Mouse (Mus musculus) hindbrain, embryonic 15.5 days (tissue): ENCODE data around the gene Sri. TPM values are rescaled to one million over a fixed set of nuclear protein-coding genes. Genes with fewer than 3 reads are reported as not detected.
"Not testable (repeated sequence)": the region's sequence is repeated elsewhere in the genome, so short reads cannot be mapped to it uniquely, and the experiment has no call there.

Experiments used
- ATAC-seq: fragments of 200-750 bp; cut with Nextera tagmentation; 2 replicates; pipeline ENCODE4 v1.8.0; 2017; ENCODE audit warnings: low read depth, moderate number of reproducible peaks, moderate TSS enrichment; ENCODE audit not compliant: low FRiP score
- H3K27ac ChIP-seq: fragments of 300-500 bp; sonication (generic); replicated peaks from 2 replicates; pipeline ENCODE4 v1.5.1; 2015; ENCODE audit warnings: mild to moderate bottlenecking, inconsistent platforms
- H3K27me3 ChIP-seq: fragments of 300-500 bp; sonication (generic); 2 replicates; pipeline ENCODE4 v1.6.1; 2015; ENCODE audit warnings: control low read depth, inconsistent platforms
- H3K36me3 ChIP-seq: fragments of 300-500 bp; sonication (generic); 2 replicates; pipeline ENCODE4 v1.6.1; 2015; ENCODE audit warnings: control low read depth, inconsistent platforms
- H3K4me1 ChIP-seq: fragments of 300-500 bp; sonication (generic); replicated peaks from 2 replicates; pipeline ENCODE4 v1.6.1; 2015; ENCODE audit warnings: control low read depth, inconsistent platforms
- H3K4me2 ChIP-seq: fragments of 300-500 bp; sonication (generic); 2 replicates; pipeline ENCODE4 v1.6.1; 2015; ENCODE audit warnings: moderate library complexity, mild to moderate bottlenecking, inconsistent platforms
- H3K4me3 ChIP-seq: fragments of 300-500 bp; sonication (generic); 2 replicates; pipeline ENCODE4 v1.5.1; 2015; ENCODE audit warnings: mild to moderate bottlenecking, inconsistent platforms
- H3K9ac ChIP-seq: fragments of 300-500 bp; sonication (generic); 2 replicates; pipeline ENCODE4 v1.6.1; 2015; ENCODE audit warnings: inconsistent platforms
- H3K9me3 ChIP-seq: fragments of 300-500 bp; sonication (generic); 2 replicates; pipeline ENCODE4 v1.6.1; 2016; ENCODE audit warnings: control low read depth, inconsistent platforms
- WGBS: fragments of 180-500 bp; shearing (Covaris S2); methylation state at CpG from one replicate; pipeline ENCODE4 v1.1.7; 2015; 5-methylcytosine and 5-hydroxymethylcytosine counted together
- polyA plus RNA-seq: library from polyadenylated mRNA; unstranded; fragments of >200 nt; fragmentation: Nextera tagmentation; extraction: Ambion mirVana; gene quantifications from 2 replicates; pipeline ENCODE4 v1.2.1, GENCODE M21; 2015

The Sri gene
- polyA plus RNA-seq, result 170 and 191 TPM in 2 replicates

DNA sequence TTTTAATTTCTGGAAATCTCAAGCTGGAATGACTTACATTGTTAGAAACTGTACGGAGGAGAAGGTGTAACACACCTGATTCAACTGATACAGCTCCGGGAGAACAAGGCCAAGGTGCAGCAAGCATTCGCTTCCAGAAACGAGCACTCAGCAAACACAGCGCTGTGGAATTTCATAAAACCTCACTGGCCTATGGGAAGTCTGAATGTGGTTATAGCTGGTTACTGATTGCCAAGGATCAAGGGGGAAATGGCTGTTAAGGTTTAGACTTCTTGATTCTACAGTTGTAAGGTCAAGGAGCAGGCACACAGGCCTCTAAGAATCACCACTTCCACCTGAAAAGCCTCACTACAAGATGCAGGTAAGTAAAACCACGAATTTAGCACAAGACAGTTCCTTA lies at the start of gene Sri:
Gene Sri, plus strand, starts transcription at position 224 of the 400 bp plus-strand sequence.
- WGBS, result 88% methylated on average over 6 of the region's 6 CpGs
- Histone ChIP-seq H3K9ac (no peak within 1 kb of the TSS), H3K9me3 (no peaks in the 10 kb centered on the region), H3K4me3 (no peak within 1 kb of the TSS), H3K27ac (no peak within 1 kb of the TSS), H3K36me3 (no peaks in the 10 kb centered on the region), H3K4me1 (no peaks in the 10 kb centered on the region), H3K27me3 (no peaks in the 10 kb centered on the region), H3K4me2 (no peak within 1 kb of the TSS)
- no peak for ATAC-seq

GRCm38 (mm10) chr5:7996401-7997044 lies 49.4 kb upstream of the Sri start:
- Histone ChIP-seq H3K4me2 (no peak overlapping the region), H3K36me3 (no peaks in the 10 kb centered on the region), H3K4me1 (no peaks in the 10 kb centered on the region), H3K27ac (no peak overlapping the region), H3K9ac (no peak overlapping the region), H3K9me3 (no peaks in the 10 kb centered on the region), H3K4me3 (no peak overlapping the region), H3K27me3 (no peaks in the 10 kb centered on the region)
- WGBS, result 56% methylated on average over 8 of the region's 8 CpGs
- ATAC-seq, result peak; percentile 76

- 96% methylated on average over 2 of the region's 2 CpGs for WGBS
- Histone ChIP-seq H3K4me3 (no peak overlapping the region), H3K27me3 (no peaks in the 10 kb centered on the region)
Measured at GRCm38 (mm10) chr5:7997086-7997485, 48.8 kb upstream of the Sri start.

GRCm38 (mm10) chr5:8000466-8000865 lies 45.4 kb upstream of the Sri start:
- Histone ChIP-seq H3K27me3 (no peaks in the 10 kb centered on the region), H3K9me3 (no peaks in the 10 kb centered on the region), H3K36me3 (no peaks in the 10 kb centered on the region), H3K4me1 (no peaks in the 10 kb centered on the region), H3K27ac (no peak overlapping the region), H3K9ac (no peak overlapping the region), H3K4me3 (no peak overlapping the region), H3K4me2 (no peak overlapping the region)
- WGBS, result 80% methylated on average over 10 of the region's 10 CpGs
- no peak for ATAC-seq

More at GRCm38 (mm10) chr5:7997086-7997485, 48.8 kb upstream of the Sri start:
- no peaks in the 10 kb centered on the region for H3K4me1 ChIP-seq
- H3K9me3 ChIP-seq, result no peaks in the 10 kb centered on the region
- no peak overlapping the region for H3K27ac ChIP-seq
- H3K9ac ChIP-seq, result no peak overlapping the region
- no peak overlapping the region for H3K4me2 ChIP-seq
- ATAC-seq, result no peak
- H3K36me3 ChIP-seq, result no peaks in the 10 kb centered on the region

DNA sequence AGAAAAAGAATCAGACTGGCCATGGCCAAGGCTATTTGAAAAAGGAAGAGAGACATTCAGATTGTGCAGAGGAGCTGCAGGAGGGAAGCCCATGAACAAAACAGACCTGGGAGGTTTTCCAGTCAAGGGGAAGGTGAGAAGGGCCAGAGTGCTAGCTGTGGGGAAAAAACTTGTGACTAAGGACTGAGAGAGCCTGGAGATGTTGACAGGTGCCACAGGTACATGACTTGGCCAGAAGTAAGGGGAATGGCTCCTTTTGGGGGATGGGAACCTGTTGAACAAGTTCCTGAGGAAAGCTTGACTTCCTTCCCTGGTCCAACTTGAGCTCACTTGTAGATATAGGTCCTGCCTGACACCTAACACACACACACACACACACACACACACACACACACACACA lies 43.1 kb upstream of the Sri start:
- Histone ChIP-seq H3K36me3 (no peaks in the 10 kb centered on the region), H3K4me3 (no peak overlapping the region), H3K27me3 (no peaks in the 10 kb centered on the region)

DNA sequence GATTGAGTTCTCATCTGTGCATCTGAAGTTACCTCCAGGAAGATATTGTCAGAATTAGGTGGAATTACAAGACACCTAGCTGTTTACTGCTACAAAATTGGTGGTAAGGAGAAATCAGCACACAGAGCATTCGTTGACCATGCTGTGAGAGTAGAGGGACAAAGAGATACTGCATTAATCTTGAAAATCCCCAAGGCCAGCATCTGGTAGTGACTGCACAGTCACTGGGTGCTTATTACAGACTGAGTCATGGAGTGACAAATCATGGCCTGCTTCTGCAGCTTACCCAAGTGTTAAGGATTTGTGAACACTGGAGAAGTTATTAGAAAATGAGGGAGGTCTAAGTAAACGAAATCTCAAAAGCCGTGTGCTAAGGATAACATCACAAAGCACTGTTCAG lies 32.6 kb upstream of the Sri start:
- no peaks in the 10 kb centered on the region for H3K27me3 ChIP-seq
- H3K9ac ChIP-seq, result no peak overlapping the region
- no peak for ATAC-seq
- H3K4me3 ChIP-seq, result no peak overlapping the region
- no peak overlapping the region for H3K4me2 ChIP-seq
- H3K9me3 ChIP-seq, result no peaks in the 10 kb centered on the region
- no peaks in the 10 kb centered on the region for H3K36me3 ChIP-seq
- H3K4me1 ChIP-seq, result no peaks in the 10 kb centered on the region
- no peak overlapping the region for H3K27ac ChIP-seq
- 78% methylated on average over 3 of the region's 3 CpGs for WGBS

More for the DNA sequence above, 43.1 kb upstream of the Sri start:
- Histone ChIP-seq H3K4me1 (no peaks in the 10 kb centered on the region), H3K9me3 (no peaks in the 10 kb centered on the region), H3K4me2 (no peak overlapping the region), H3K27ac (no peak overlapping the region), H3K9ac (no peak overlapping the region)
- no peak for ATAC-seq

DNA sequence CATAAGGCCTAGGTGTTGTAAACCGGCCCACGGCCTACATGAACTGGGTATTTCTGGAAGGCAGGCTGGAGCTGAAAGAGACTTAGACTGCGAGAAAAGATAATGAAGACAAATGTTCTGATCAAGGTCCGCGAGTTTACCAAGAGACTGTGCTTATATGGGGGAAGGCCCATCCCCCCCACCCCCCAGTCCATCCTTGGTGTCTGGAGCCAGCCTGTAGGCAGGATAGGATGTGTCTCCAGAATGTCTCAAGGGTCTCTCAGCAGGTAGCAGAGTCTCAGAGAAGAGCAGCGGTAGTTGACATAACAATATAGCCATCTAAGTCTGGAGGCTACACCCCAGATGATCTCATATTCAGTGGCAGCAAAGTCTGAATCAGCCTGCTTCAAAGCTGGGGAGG lies 11.3 kb upstream of the Sri start:
- 91% methylated on average over 6 of the region's 6 CpGs for WGBS
- not testable (repeated sequence) for ATAC-seq

DNA sequence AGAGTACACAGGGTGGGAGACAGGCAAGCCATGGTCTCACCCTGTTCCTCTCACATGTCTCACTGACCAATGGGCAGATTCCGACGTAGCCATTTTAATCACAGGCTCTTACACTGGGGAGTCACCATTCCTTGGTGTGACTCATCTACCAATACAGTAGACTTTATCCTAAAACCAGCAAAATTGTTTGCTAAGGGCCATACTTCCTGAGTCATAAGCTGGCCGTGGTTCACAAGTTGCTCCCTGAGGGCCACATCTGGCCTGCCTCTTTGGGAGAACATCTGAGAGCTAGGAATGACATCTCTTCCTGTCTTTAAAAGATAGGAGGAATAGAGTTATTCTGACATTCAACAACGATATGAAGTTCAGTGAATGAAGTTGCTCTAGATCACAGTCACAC lies 7.9 kb downstream of the Sri start:
- 94% methylated on average over 4 of the region's 4 CpGs for WGBS
- ATAC-seq, result no peak
- Histone ChIP-seq H3K36me3 (peaks cover 4% of the 10 kb centered on the region; the same call in 1 of the 2 replicates), H3K27me3 (no peaks in the 10 kb centered on the region), H3K4me1 (peaks cover 18% of the 10 kb centered on the region), H3K9ac (no peak overlapping the region), H3K4me3 (no peak overlapping the region), H3K27ac (no peak overlapping the region), H3K9me3 (no peaks in the 10 kb centered on the region), H3K4me2 (no peak overlapping the region)

More for the DNA sequence above, 11.3 kb upstream of the Sri start:
- not testable (repeated sequence) for H3K27me3 ChIP-seq, H3K9me3 ChIP-seq, H3K9ac ChIP-seq, H3K36me3 ChIP-seq, H3K4me2 ChIP-seq, H3K4me3 ChIP-seq, H3K4me1 ChIP-seq, H3K27ac ChIP-seq

- Histone ChIP-seq H3K9ac (peak overlapping the region; percentile 86), H3K4me1 (peaks cover 18% of the 10 kb centered on the region), H3K4me2 (peak overlapping the region; percentile 64), H3K9me3 (no peaks in the 10 kb centered on the region), H3K36me3 (peaks cover 15% of the 10 kb centered on the region), H3K27ac (peak overlapping the region; percentile 84), H3K4me3 (peak overlapping the region; percentile 77), H3K27me3 (no peaks in the 10 kb centered on the region)
- peak; percentile 43; the same call in 1 of the 2 replicates for ATAC-seq
- WGBS, result 30% methylated on average over 8 of the region's 8 CpGs
Measured at GRCm38 (mm10) chr5:8055721-8056129, 9.8 kb downstream of the Sri start.

- Histone ChIP-seq H3K4me3 (peak overlapping the region; percentile 77), H3K4me2 (peak overlapping the region; percentile 64), H3K27ac (peak overlapping the region; percentile 84), H3K9ac (peak overlapping the region; percentile 86), H3K27me3 (no peaks in the 10 kb centered on the region), H3K36me3 (peaks cover 21% of the 10 kb centered on the region), H3K4me1 (peaks cover 18% of the 10 kb centered on the region), H3K9me3 (no peaks in the 10 kb centered on the region)
- ATAC-seq, result peak; percentile 97
- WGBS, result under 1% methylated on average over 58 of the region's 60 CpGs
Measured at GRCm38 (mm10) chr5:8056141-8057017, 10.5 kb downstream of the Sri start.

GRCm38 (mm10) chr5:8057018-8057323 lies 11.1 kb downstream of the Sri start:
- H3K36me3 ChIP-seq, result peaks cover 27% of the 10 kb centered on the region
- peak overlapping the region; percentile 84 for H3K27ac ChIP-seq
- no peaks in the 10 kb centered on the region for H3K27me3 ChIP-seq
- peaks cover 18% of the 10 kb centered on the region for H3K4me1 ChIP-seq
- 55% methylated on average over 5 of the region's 5 CpGs for WGBS
- peak overlapping the region; percentile 64 for H3K4me2 ChIP-seq
- no peaks in the 10 kb centered on the region for H3K9me3 ChIP-seq
- H3K9ac ChIP-seq, result peak overlapping the region; percentile 86
- peak overlapping the region; percentile 77 for H3K4me3 ChIP-seq
- ATAC-seq, result no peak; the same call in 1 of the 2 replicates

- H3K4me3 ChIP-seq, result no peak overlapping the region
- H3K9me3 ChIP-seq, result no peaks in the 10 kb centered on the region
- no peaks in the 10 kb centered on the region for H3K27me3 ChIP-seq
- H3K4me2 ChIP-seq, result peak overlapping the region; percentile 64; the same call in 1 of the 2 replicates
- 94% methylated on average over 7 of the region's 7 CpGs for WGBS
- no peak overlapping the region for H3K9ac ChIP-seq
- H3K27ac ChIP-seq, result no peak overlapping the region
- H3K4me1 ChIP-seq, result peaks cover 18% of the 10 kb centered on the region
- H3K36me3 ChIP-seq, result peaks cover 33% of the 10 kb centered on the region
- no peak for ATAC-seq
Measured at GRCm38 (mm10) chr5:8058056-8058455, 12.2 kb downstream of the Sri start.
